Mouse (Mus musculus) brain, adult 2 months (tissue): ENCODE measurements around the gene Gm13694.
"Not testable (repeated sequence)": the region's sequence is repeated elsewhere in the genome, so short reads cannot be mapped to it uniquely, and the experiment has no call there.

Source experiments
- DNase-seq: peaks from one replicate; pipeline ENCODE4 v3.0.0; 2011; ENCODE audit warnings: low read depth, low spot score

Gm13694 gene

DNA sequence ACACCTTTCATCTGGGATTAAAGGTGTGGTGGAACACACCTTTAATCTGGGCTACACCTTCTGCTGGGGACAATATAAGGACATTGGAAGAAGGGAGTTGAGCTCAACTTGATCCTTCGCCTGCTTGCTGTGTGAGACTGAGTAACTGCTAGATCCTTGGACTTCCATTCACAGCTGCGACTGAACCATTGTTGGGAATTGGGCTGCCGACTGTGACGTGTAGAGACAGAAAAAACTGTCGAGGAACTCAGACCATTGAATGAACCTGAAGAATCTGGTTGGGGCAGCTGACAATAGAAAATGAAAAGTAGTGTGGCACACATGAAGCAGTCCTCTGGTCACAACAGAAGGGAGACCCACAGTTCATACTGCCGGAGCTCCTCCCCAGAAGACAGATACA, at the start of gene Gm13694:
Gm13694 (plus strand) TSS at position 301 of the 400 bp plus-strand sequence.
- DNase-seq, result not testable (repeated sequence)

DNA sequence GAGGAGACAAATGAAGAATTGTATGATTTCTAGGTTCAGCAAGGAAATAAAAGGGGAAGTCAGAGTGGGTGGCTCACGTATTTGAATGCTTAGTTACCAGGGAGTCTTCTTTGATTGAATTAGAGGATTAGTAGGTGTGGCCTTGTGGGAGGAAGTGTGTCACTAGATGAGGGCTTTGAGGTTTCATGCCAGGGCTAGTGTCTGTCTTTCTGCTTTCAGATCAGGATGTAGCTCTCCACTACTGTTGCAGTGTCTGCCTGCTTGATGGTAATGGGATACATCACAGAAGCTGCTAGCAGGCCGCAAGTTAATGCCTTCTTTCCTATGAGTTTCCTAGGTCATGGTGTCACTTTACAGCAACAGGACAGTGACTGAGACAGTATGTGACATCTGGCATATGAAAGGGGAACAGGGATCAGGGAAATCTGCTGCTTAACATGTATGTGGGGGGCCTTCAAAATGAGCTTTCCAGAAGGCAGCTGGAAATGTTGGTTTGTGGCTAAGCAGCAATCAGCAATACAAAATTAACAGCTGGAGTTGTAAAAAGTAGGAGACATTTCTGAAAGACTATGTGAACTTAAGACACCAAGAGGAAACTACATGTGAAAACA, 49.1 kb upstream of the Gm13694 start:
- DNase-seq, result no peak

DNA sequence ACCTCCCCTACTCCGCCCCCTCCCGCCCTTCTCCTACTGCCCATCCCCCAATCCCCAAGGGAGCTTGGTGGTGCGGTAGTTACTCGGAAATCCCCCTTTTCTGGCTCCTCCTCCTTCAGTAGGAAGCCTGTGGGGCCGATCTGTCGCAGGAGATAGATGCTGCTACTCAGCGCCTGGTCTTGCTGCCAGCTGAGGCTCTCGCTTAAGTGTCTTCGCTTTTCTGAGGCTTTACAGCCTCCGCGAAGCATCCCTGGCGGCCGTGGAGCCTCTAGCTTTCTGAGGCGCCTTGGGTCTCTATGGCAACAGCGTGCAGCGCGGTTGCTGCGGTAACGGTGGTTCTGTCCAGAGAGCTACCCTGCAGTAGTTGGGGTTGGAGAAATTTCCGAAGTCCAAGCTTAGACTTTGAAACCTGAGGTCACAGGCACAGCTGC, 37.8 kb upstream of the Gm13694 start, which contains the start of gene Zswim2:
Zswim2 (minus strand) TSS at position 298 of the 431 bp plus-strand sequence.
- DNase-seq, result peak; percentile 94

DNA sequence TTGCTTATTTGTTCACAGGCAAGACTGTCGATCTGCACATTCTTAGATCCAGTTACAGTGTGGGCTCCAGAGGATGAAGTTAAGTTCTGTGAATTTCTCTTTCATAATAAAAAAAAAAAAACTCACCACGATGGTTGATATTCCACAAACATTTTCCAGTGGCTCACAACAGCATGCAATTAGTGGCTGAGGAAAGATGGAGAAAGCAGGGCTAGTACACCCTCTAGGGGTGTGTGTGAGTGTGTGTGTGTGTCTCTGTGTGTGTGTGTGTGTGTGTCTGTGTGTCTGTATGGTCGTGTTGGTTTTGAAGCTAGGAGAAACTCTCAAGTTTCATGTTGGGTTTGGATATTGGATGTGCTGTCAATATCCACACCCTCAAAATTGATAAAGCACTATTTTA, 37.4 kb upstream of the Gm13694 start:
- DNase-seq, result no peak

DNA sequence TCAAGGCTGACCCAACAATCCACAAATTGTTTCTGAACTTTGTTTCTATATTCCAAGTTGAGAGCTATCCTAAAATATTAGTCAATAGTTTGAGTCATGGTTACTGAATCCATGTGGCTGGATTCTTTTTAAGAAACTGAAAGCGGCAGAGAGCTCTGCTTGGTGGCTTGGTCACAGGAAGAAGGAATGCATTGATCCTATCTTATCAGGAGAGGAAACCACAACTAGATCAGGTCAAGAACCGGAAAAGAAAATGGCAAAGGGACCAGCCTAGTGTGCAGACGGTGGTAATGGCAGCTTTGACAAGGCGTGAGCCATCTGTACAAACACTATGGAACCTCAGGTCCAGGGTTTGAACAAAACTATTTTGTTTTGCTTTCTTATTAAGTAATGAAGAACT, 36.9 kb upstream of the Gm13694 start:
- no peak for DNase-seq

DNA sequence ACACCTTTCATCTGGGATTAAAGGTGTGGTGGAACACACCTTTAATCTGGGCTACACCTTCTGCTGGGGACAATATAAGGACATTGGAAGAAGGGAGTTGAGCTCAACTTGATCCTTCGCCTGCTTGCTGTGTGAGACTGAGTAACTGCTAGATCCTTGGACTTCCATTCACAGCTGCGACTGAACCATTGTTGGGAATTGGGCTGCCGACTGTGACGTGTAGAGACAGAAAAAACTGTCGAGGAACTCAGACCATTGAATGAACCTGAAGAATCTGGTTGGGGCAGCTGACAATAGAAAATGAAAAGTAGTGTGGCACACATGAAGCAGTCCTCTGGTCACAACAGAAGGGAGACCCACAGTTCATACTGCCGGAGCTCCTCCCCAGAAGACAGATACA, 23.3 kb upstream of the Gm13694 start, which contains the start of gene Gm13698:
Gm13698 (plus strand) TSS at position 301 of the 400 bp plus-strand sequence.
- not testable (repeated sequence) for DNase-seq

DNA sequence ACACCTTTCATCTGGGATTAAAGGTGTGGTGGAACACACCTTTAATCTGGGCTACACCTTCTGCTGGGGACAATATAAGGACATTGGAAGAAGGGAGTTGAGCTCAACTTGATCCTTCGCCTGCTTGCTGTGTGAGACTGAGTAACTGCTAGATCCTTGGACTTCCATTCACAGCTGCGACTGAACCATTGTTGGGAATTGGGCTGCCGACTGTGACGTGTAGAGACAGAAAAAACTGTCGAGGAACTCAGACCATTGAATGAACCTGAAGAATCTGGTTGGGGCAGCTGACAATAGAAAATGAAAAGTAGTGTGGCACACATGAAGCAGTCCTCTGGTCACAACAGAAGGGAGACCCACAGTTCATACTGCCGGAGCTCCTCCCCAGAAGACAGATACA, 17.5 kb upstream of the Gm13694 start, which contains the start of gene Gm13693:
Gm13693 (plus strand) TSS at position 301 of the 400 bp plus-strand sequence.
- not testable (repeated sequence) for DNase-seq

DNA sequence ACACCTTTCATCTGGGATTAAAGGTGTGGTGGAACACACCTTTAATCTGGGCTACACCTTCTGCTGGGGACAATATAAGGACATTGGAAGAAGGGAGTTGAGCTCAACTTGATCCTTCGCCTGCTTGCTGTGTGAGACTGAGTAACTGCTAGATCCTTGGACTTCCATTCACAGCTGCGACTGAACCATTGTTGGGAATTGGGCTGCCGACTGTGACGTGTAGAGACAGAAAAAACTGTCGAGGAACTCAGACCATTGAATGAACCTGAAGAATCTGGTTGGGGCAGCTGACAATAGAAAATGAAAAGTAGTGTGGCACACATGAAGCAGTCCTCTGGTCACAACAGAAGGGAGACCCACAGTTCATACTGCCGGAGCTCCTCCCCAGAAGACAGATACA, 11.7 kb upstream of the Gm13694 start, which contains the start of gene Gm13695:
Gm13695 (plus strand) TSS at position 301 of the 400 bp plus-strand sequence.
- not testable (repeated sequence) for DNase-seq

DNA sequence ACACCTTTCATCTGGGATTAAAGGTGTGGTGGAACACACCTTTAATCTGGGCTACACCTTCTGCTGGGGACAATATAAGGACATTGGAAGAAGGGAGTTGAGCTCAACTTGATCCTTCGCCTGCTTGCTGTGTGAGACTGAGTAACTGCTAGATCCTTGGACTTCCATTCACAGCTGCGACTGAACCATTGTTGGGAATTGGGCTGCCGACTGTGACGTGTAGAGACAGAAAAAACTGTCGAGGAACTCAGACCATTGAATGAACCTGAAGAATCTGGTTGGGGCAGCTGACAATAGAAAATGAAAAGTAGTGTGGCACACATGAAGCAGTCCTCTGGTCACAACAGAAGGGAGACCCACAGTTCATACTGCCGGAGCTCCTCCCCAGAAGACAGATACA, 5.9 kb upstream of the Gm13694 start, which contains the start of gene Gm13696:
Gm13696 (plus strand) TSS at position 301 of the 400 bp plus-strand sequence.
- not testable (repeated sequence) for DNase-seq

DNA sequence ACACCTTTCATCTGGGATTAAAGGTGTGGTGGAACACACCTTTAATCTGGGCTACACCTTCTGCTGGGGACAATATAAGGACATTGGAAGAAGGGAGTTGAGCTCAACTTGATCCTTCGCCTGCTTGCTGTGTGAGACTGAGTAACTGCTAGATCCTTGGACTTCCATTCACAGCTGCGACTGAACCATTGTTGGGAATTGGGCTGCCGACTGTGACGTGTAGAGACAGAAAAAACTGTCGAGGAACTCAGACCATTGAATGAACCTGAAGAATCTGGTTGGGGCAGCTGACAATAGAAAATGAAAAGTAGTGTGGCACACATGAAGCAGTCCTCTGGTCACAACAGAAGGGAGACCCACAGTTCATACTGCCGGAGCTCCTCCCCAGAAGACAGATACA, 5.7 kb downstream of the Gm13694 start, which contains the start of gene Gm13697:
Gm13697 (plus strand) TSS at position 301 of the 400 bp plus-strand sequence.
- DNase-seq, result not testable (repeated sequence)

DNA sequence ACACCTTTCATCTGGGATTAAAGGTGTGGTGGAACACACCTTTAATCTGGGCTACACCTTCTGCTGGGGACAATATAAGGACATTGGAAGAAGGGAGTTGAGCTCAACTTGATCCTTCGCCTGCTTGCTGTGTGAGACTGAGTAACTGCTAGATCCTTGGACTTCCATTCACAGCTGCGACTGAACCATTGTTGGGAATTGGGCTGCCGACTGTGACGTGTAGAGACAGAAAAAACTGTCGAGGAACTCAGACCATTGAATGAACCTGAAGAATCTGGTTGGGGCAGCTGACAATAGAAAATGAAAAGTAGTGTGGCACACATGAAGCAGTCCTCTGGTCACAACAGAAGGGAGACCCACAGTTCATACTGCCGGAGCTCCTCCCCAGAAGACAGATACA, 11.5 kb downstream of the Gm13694 start, which contains the start of gene Gm13691:
Gm13691 (plus strand) TSS at position 301 of the 400 bp plus-strand sequence.
- not testable (repeated sequence) for DNase-seq

DNA sequence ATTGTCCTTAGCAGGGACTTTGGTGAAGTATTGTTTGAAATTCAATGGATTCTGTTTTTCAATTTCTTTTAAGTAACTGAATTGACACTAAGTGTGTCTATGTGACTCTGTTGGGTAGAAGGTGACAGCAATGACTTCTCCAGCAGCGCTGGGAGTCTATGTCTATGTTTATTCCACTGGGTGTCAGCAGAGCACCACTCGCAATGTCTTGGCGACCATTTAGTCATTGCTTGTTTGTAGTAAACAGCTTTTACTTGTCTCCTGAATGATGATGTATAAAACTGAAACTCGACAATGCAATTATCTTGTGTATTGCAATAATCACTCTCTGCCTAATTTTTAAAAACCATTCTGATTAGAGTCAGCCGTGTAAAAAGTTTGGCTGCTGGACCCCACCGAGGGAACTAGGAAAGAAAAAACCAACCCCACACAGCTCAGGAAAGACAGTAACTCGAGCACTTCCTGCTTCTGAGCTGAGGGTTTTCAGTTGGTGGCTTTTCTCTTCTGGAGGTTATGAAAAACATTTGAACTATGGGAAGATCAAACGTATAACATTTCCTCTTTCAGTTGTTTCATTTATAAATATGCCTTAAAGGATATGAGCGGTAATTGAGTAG, 15.0 kb downstream of the Gm13694 start:
- DNase-seq, result not testable (repeated sequence)

DNA sequence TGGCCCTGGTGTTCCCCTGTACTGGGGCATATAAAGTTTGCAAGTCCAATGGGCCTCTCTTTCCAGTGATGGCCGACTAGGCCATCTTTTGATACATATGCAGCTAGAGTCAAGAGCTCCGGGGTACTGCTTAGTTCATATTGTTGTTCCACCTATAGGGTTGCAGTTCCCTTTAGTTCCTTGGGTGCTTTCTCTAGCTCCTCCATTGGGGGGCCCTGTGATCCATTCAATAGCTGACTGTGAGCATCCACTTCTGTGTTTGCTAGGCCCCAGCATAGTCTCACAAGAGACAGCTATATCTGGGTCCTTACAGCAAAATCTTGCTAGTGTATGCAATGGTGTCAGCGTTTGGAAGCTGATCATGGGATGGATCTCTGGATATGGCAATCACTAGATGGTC, 15.8 kb downstream of the Gm13694 start:
- DNase-seq, result not testable (repeated sequence)

DNA sequence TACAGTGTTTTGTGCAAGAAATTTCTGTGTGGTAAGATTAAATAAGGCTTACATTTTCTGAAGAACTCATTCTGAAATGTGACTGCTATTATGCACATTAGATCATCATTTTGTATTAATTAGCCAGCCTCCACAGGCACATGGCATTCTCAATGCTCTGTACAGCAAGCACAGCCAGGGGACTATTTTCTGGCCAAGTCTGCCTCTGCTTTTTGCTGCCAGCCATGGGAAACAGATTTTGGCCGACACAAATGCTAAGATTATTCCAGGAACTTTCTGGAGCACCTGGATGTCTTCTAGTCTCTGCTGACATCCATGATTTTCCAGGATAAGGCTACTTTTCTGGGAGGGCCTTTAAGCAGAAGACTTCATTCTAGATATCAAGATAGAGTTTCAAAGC, 30.2 kb downstream of the Gm13694 start:
- DNase-seq, result peak; percentile 56

DNA sequence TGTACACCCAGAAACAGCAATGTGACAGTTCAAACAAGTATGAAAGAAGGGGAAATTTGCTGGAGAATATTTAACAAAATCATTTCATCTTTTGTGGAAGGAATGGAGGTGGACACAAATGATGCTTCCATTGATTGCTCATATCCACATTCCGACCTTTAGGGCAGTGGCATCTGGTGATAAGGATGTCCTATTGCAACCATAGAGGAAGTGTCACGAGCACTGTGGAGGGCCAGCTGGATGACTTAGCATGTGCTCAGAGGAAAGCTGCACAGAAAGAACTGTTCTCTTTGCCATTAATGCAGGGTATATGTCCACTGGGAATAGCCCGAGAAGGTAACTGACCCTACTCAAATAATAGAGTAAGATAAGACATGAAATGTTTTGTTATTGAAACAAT, 31.1 kb downstream of the Gm13694 start:
- DNase-seq, result no peak

DNA sequence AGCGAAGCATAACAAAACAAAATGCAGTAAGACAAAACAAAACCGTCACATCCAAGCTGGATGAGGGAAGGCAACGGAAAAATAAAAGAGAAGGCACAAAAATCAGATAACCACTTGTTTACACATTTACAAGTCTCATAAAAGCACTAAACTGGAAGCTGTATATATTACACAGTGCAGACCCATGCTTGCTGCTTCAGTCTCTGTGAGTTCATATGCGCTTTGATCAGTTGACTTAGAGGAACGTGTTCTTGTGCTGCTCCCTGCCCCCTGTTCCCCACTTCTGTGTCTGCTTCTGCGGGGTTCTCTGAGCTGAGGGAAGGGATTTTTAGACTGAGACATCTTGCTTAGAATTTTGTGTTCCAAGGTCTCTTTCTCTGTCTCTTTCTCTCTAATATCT, 35.8 kb downstream of the Gm13694 start:
- no peak for DNase-seq

DNA sequence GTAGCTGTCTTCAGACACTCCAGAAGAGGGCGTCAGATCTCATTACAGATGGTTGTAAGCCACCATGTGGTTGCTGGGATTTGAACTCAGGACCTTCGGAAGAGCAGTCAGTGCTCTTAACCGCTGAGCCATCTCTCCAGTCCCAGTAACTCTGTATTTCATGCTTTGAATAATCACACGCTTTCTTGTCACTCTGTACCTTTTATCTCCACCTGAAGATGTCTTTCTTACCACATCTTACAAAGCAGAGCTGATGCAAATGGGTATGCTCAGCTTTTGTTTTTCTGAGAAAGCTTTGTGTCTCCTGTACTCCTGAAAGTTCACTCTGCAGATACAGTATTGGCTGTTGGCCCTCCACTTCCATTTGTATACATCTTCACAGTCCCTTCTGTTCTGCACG, 37.6 kb downstream of the Gm13694 start:
- DNase-seq, result not testable (repeated sequence)

DNA sequence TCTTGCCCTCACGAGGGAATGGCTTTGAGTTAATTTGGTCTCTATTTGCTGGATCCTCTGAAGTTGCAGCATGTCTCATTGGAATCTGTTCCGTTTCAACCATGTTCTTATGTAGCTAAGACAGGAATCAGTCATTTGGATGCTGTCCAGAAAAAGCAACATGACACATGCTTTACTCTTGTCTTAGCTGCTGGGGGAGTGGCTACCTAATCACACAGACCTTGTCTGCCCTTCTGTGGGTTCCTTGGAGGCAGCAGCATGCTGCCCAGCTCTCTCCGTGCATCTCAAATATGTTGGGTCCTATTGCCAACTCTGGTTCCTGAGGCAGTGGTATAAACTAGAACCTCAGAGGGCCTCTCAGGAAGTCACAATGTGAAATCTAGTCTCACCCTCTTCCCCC, 39.6 kb downstream of the Gm13694 start:
- peak; percentile 12 for DNase-seq

DNA sequence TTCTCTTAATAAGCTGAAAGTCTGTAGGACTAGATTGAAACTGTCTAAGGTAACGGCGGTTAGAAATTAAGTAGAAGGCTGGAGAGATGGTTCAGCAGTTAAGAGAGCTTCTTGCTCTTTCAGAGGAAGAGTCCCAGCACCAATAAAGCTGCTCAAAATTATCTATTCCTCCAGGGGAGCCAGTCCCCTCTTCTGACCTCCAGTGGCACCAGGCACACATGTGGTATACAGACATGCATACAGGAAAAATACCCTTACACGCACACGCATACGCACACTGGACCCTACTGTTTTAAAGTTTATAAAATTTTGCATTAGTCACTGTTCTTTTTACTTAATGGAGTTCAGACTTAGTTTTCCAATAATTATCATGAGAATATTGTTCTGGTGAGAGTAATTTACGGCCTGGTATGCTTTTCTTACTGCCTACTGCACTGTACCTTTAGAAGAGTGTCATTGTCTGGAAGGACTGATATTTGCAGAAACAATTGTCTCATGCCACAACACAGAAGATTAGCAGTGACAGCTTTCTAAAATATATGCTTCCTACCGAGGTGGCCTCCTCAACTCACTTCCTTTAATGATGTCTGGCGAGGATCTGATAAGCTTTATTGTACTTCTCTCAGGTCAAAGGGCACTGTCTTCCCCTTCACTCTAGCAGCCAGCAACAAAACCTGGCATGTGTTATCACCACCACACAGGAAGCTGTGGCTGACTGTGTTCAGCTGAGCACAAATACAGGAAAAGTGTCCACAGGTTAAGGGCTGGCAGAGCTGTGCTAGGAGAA, 41.0 kb downstream of the Gm13694 start:
- no peak for DNase-seq

DNA sequence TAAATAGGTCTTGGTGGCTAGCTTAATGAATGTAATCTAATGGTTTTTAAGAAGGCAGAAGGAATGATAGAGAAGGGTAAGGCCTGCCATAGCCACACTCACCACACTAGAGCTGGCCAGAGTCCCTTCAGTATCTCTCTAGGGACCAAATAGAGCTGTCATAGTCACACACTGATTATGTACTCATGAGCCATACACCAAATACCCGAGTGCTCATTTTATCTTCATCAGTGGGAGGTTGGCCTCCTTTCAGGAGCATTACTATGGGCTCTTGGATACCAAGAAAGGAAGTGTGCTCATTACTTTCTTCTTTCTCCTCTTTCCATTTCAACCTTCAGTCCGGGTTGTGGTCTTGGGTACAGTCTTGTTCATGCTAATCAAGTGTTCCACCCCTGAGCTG, 43.2 kb downstream of the Gm13694 start:
- DNase-seq, result peak; percentile 7

DNA sequence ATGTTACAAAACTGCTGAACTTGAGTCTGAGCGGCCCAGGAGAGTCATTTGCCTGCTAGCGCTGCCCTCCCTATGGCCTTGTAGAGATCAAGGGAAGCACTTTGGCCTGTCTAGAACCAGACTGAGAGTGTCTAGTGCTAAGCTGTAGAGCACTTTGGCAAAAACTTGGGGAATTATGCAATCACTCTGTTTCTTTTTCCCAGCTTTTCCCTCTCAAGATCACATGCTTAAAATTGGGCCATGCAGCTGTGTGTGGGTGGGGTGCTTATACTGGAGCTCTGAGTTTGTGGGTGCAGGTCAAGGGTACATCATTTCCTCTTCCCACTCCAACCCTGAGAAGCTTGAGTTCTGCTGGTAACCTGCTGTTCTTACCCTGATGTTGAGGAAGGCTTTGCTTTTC, 44.2 kb downstream of the Gm13694 start:
- DNase-seq, result peak; percentile 82

DNA sequence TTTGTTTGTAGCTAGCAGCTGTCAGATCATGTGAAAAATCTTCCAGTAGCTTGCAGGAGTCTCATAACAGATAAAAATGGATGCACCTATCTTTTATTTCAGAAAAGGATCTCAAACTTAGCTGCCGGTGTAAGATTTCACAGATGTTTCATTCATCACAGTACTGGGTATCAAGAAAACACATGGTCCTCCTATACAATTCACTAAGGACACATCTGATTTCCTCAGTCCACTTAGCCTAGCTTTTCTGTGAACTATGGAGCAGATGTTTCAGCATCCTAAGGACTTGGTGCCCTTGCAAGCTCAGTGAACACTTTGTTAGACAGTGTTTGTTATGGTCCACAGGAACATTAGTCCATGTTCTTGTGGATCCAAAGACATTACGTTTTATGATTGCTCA, 44.6 kb downstream of the Gm13694 start:
- no peak for DNase-seq
